Mouse (Mus musculus) midbrain, postnatal 0 days (tissue): ENCODE measurements around the gene Hoxc11. TPM values are rescaled to one million over a fixed set of nuclear protein-coding genes. Genes with fewer than 3 reads are reported as not detected.

ENCODE experiments used
- ATAC-seq: fragments of 200-750 bp; cut with Nextera tagmentation; 2 replicates; pipeline ENCODE4 v1.8.0; 2017; ENCODE audit warnings: moderate number of reproducible peaks, mild to moderate bottlenecking, moderate TSS enrichment, moderate library complexity; ENCODE audit not compliant: low FRiP score
- DNase-seq: peaks from one replicate; pipeline ENCODE4 v3.0.0-alpha.2; 2015; ENCODE audit warnings: low spot score
- H3K27ac ChIP-seq: fragments of 300-500 bp; sonication (generic); 2 replicates; pipeline ENCODE4 v1.5.1; 2014; ENCODE audit warnings: low read depth, mild to moderate bottlenecking, low read length, mixed read lengths
- H3K27me3 ChIP-seq: fragments of 300-500 bp; sonication (generic); 2 replicates; pipeline ENCODE4 v1.6.1; 2014; ENCODE audit warnings: low read length, control low read depth, mixed read lengths; ENCODE audit not compliant: insufficient read depth
- H3K36me3 ChIP-seq: fragments of 300-500 bp; sonication (generic); 2 replicates; pipeline ENCODE4 v1.6.1; 2014; ENCODE audit warnings: low read length, control low read depth, mixed read lengths; ENCODE audit not compliant: insufficient read depth
- H3K4me1 ChIP-seq: fragments of 300-500 bp; sonication (generic); 2 replicates; pipeline ENCODE4 v1.6.1; 2014; ENCODE audit warnings: mild to moderate bottlenecking, control low read depth, antibody characterized with exemption, low read length, mixed read lengths; ENCODE audit not compliant: insufficient read depth
- H3K4me2 ChIP-seq: fragments of 300-500 bp; sonication (generic); 2 replicates; pipeline ENCODE4 v1.6.1; 2014; ENCODE audit warnings: low read depth, mild to moderate bottlenecking, low read length, mixed read lengths; ENCODE audit not compliant: poor library complexity, severe bottlenecking
- H3K4me3 ChIP-seq: fragments of 300-500 bp; sonication (generic); 2 replicates; pipeline ENCODE4 v1.5.1; 2014; ENCODE audit warnings: low read depth, mild to moderate bottlenecking, low read length, moderate library complexity
- H3K9ac ChIP-seq: fragments of 300-500 bp; sonication (generic); replicated peaks from 2 replicates; pipeline ENCODE4 v1.6.1; 2014; ENCODE audit warnings: mild to moderate bottlenecking, low read length, moderate library complexity, mixed read lengths; ENCODE audit not compliant: poor library complexity, severe bottlenecking
- H3K9me3 ChIP-seq: fragments of 300-500 bp; sonication (generic); 2 replicates; pipeline ENCODE4 v1.6.1; 2016; ENCODE audit warnings: low read length, control low read depth
- CTCF ChIP-seq: IDR thresholded peaks from 2 replicates; pipeline ENCODE4 v1.5.1; 2016; ENCODE audit warnings: antibody characterized with exemption, mild to moderate bottlenecking
- WGBS: fragments of 180-500 bp; shearing (Covaris S2); extraction: QIAGEN DNeasy Blood & Tissue Kit; methylation state at CpG from one replicate; pipeline ENCODE4 v1.1.7; 2014; 5-methylcytosine and 5-hydroxymethylcytosine counted together
- polyA plus RNA-seq: library from polyadenylated mRNA; unstranded; fragments of >200 nt; fragmentation: Nextera tagmentation; extraction: Ambion mirVana; gene quantifications from 2 replicates; pipeline ENCODE4 v1.2.1, GENCODE M21; 2015
- total RNA-seq: library from RNA; depleted of rRNA; stranded (reverse); fragments of >200 nt; gene quantifications from 2 replicates; pipeline ENCODE4 v1.2.3, GENCODE M21; 2014

The Hoxc11 gene
- total and polyA plus RNA-seq, 2 experiments from 2014 or later: not detected

DNA sequence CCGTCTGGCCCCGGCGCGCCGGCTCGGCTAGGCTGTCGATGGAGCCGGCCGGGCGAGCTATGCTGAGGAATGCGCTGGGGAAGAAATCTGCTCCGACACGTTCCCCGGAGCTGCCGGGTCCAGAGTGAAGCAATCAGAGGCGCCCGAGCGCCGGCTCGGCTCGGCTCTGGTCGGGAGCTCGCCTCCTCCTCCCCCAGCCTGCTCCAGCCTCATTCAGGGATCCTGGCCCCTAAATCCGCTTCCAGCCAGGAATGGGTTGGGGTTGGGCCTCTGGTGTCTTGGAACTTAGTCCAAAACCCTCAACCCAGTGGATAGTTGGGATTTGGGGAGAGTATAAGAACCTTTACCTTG, 32.2 kb upstream of the Hoxc11 start:
- no peak overlapping the region for H3K4me2 ChIP-seq
- H3K9me3 ChIP-seq: no peaks in the 10 kb centered on the region
- peaks cover 91% of the 10 kb centered on the region for H3K27me3 ChIP-seq
- no peak overlapping the region for H3K4me3 ChIP-seq
- H3K36me3 ChIP-seq: no peaks in the 10 kb centered on the region
- H3K4me1 ChIP-seq: no peaks in the 10 kb centered on the region
- TF ChIP-seq CTCF: no peak
- DNase-seq (no peak), ATAC-seq (no peak)
- H3K9ac ChIP-seq: no peak overlapping the region
- no peak overlapping the region for H3K27ac ChIP-seq
- WGBS: 0% methylated on average over 21 of the region's 24 CpGs

GRCm38 (mm10) chr15:102922636-102923500, 31.4 kb upstream of the Hoxc11 start:
- no peaks in the 10 kb centered on the region for H3K4me1 ChIP-seq
- H3K36me3 ChIP-seq: no peaks in the 10 kb centered on the region
- no peak overlapping the region for H3K27ac ChIP-seq
- no peak overlapping the region for H3K4me3 ChIP-seq
- no peak for TF ChIP-seq CTCF
- no peak for DNase-seq
- 10% methylated on average over 6 of the region's 6 CpGs for WGBS
- no peak overlapping the region for H3K9ac ChIP-seq
- H3K9me3 ChIP-seq: no peaks in the 10 kb centered on the region
- ATAC-seq: no peak
- H3K27me3 ChIP-seq: peaks cover 91% of the 10 kb centered on the region
- H3K4me2 ChIP-seq: no peak overlapping the region

- peaks cover 94% of the 10 kb centered on the region for H3K27me3 ChIP-seq
- no peaks in the 10 kb centered on the region for H3K36me3 ChIP-seq
- no peak overlapping the region for H3K27ac ChIP-seq
- H3K9me3 ChIP-seq: no peaks in the 10 kb centered on the region
- H3K4me2 ChIP-seq: no peak overlapping the region
- TF ChIP-seq CTCF: no peak
- no peak overlapping the region for H3K4me3 ChIP-seq
- no peaks in the 10 kb centered on the region for H3K4me1 ChIP-seq
- WGBS: under 1% methylated on average over 39 of the region's 40 CpGs
- no peak for ATAC-seq
- no peak overlapping the region for H3K9ac ChIP-seq
- DNase-seq: no peak
Observed at GRCm38 (mm10) chr15:102927032-102927645, 27.1 kb upstream of the Hoxc11 start.

DNA sequence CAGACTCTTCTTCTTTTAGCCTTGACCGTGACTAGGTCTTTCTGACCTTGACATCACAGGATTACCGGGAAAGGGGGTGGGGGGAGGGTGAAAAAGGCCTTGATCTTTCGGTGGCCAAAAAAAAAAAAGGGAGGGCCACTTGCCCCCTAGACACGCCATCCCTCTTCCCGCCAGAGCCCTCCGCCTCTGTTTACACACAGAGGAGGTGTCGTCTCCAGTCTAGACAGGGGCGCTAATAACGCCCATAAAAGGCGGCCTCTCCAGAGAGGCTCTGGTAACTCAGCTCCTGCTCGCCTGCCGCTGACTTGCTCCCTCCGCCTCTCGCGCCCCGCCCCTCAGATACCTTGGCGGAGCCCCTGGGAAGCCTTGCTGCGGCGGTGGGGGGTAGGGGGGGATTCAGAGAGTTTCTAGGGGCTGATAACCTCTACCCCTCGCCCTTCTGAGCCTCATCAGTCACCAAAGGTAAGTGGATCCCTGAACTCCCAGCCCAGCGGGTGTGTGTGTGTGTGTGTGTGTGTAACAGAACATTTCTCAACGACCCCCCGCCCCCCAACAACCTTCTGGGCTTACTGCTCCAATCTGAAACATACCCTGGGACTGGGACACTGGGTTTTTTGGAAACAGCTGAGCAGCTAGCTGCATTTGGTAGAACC, 22.4 kb upstream of the Hoxc11 start:
- 2% methylated on average over 23 of the region's 23 CpGs for WGBS
- Histone ChIP-seq H3K36me3 (no peaks in the 10 kb centered on the region), H3K9me3 (no peaks in the 10 kb centered on the region), H3K4me2 (no peak overlapping the region), H3K9ac (no peak overlapping the region), H3K27me3 (peaks cover 99% of the 10 kb centered on the region), H3K27ac (no peak overlapping the region), H3K4me3 (no peak overlapping the region), H3K4me1 (no peaks in the 10 kb centered on the region)
- TF ChIP-seq CTCF: no peak
- DNase-seq (no peak), ATAC-seq (no peak)

DNA sequence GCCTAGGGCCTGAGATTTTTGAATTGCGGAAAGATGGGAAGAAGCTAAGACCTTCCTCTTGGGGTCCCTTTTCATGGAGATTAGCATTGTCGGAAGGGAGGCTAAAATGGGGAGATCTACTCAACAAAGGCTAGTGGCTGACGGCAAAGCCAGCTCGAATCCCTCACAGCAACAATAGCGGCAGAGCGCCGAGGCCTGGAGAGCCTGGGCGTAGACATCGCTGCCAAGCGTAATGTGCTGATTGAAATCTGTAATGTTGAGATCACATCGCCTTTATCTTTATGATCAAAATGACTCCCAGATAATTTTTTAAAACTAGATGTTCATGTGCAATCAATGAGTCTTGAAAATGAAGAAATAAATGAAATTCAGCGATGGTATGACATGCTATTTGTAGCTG, 19.8 kb upstream of the Hoxc11 start:
- Histone ChIP-seq H3K27ac (no peak overlapping the region), H3K4me2 (no peak overlapping the region), H3K9me3 (no peaks in the 10 kb centered on the region), H3K36me3 (no peaks in the 10 kb centered on the region), H3K4me3 (no peak overlapping the region), H3K4me1 (no peaks in the 10 kb centered on the region), H3K9ac (no peak overlapping the region), H3K27me3 (peaks cover 94% of the 10 kb centered on the region)
- TF ChIP-seq CTCF: no peak
- WGBS: 3% methylated on average over 12 of the region's 12 CpGs
- no peak for ATAC-seq
- DNase-seq: no peak

GRCm38 (mm10) chr15:102934897-102935296, 19.3 kb upstream of the Hoxc11 start:
- peaks cover 94% of the 10 kb centered on the region for H3K27me3 ChIP-seq
- H3K9ac ChIP-seq: no peak overlapping the region
- ATAC-seq (no peak), DNase-seq (no peak)
- no peak overlapping the region for H3K27ac ChIP-seq
- H3K4me3 ChIP-seq: no peak overlapping the region
- TF ChIP-seq CTCF: no peak
- no peak overlapping the region for H3K4me2 ChIP-seq
- H3K4me1 ChIP-seq: no peaks in the 10 kb centered on the region
- H3K36me3 ChIP-seq: no peaks in the 10 kb centered on the region
- WGBS: 2% methylated on average over 24 of the region's 27 CpGs
- H3K9me3 ChIP-seq: no peaks in the 10 kb centered on the region
